Comparison of ENCODE assay signal across 19 mouse cellular contexts in genomic region chr12:43885596-43885995, GRCm38 (mm10).
A peak's percentile ranks its signal among the peaks of the same experiment; 100 is the strongest.
DNase-seq lines count a peak whose midpoint lies in the region; ATAC-seq and TF ChIP-seq lines count a peak whose summit lies in the region.
"Had no signal": no experiment of that assay in that cellular context is flagged by ENCODE, and none has a peak within 500 bp of the region (broad histone marks: within the 10 kb centered on the region; RNA-seq: fewer than 3 reads in every experiment).

No protein-coding gene starts in this region.

- no peaks in the 10 kb centered on the region for H3K36me3 ChIP-seq in hindbrain, postnatal 0 days (ENCODE audit: insufficient read depth, low read length)
- H3K36me3 ChIP-seq in hindbrain, embryonic 13.5 days = no peaks in the 10 kb centered on the region
- H3K36me3 ChIP-seq in lung, embryonic 14.5 days (ENCODE audit: insufficient read depth) = no peaks in the 10 kb centered on the region
- H3K36me3 ChIP-seq: heart, embryonic 10.5 days; hindbrain, embryonic 12.5 days; intestine, embryonic 15.5 days had no signal

- no peak overlapping the region for H3K9ac ChIP-seq in hindbrain, postnatal 0 days (replicated peaks; ENCODE audit: low read length)
- no peak overlapping the region for H3K9ac ChIP-seq in hindbrain, embryonic 13.5 days
- no peak overlapping the region for H3K9ac ChIP-seq in lung, embryonic 14.5 days
- H3K9ac ChIP-seq: forebrain, embryonic 13.5 days; hindbrain, embryonic 12.5 days; intestine, embryonic 15.5 days had no signal

- H3K4me1 ChIP-seq in hindbrain, postnatal 0 days (ENCODE audit: insufficient read depth, low read length) = no peaks in the 10 kb centered on the region
- no peaks in the 10 kb centered on the region for H3K4me1 ChIP-seq in hindbrain, embryonic 13.5 days (replicated peaks)
- no peaks in the 10 kb centered on the region for H3K4me1 ChIP-seq in lung, embryonic 14.5 days (ENCODE audit: insufficient read depth)
- H3K4me1 ChIP-seq: forebrain, embryonic 13.5 days; heart, embryonic 10.5 days; hindbrain, embryonic 12.5 days; intestine, embryonic 15.5 days had no signal

- H3K9me3 ChIP-seq in hindbrain, postnatal 0 days (ENCODE audit: low read length) = no peaks in the 10 kb centered on the region
- H3K9me3 ChIP-seq in hindbrain, embryonic 13.5 days = no peaks in the 10 kb centered on the region
- H3K9me3 ChIP-seq in lung, embryonic 14.5 days (ENCODE audit: low read depth, low read length) = no peaks in the 10 kb centered on the region
- H3K9me3 ChIP-seq: forebrain, embryonic 13.5 days; heart, embryonic 10.5 days; hindbrain, embryonic 12.5 days; intestine, embryonic 15.5 days had no signal

- peak; percentile 5 for DNase-seq in adrenal gland, postnatal 10 days
- no peak for DNase-seq in adrenal gland, adult 8-10 months
- DNase-seq in hindbrain, postnatal 0 days (ENCODE audit: low spot score) = peak; percentile 35
- peak; percentile 55 for DNase-seq in lung, embryonic 14.5 days
- no peak for DNase-seq in lung, postnatal 36 days
- DNase-seq in B cell, adult 2 months = no peak
- DNase-seq: cerebellum, adult 2 months; gastrocnemius, postnatal 36 days; heart, adult 11 months; heart, postnatal 10 days; heart, postnatal 4 days had no signal

- H3K4me2 ChIP-seq in hindbrain, postnatal 0 days (ENCODE audit: low read depth, low read length) = no peak overlapping the region
- no peak overlapping the region for H3K4me2 ChIP-seq in hindbrain, embryonic 13.5 days
- H3K4me2 ChIP-seq in lung, embryonic 14.5 days = no peak overlapping the region
- H3K4me2 ChIP-seq: forebrain, embryonic 13.5 days; hindbrain, embryonic 12.5 days; intestine, embryonic 15.5 days had no signal

- ATAC-seq in hindbrain, postnatal 0 days = no peak
- ATAC-seq in hindbrain, embryonic 13.5 days (ENCODE audit: low FRiP score) = no peak
- ATAC-seq in lung, embryonic 14.5 days (ENCODE audit: insufficient read depth) = no peak
- ATAC-seq: activated CD4-positive, CD25-positive, alpha-beta regulatory T cell, adult 4 months; forebrain, embryonic 13.5 days; intestine, embryonic 15.5 days; Patski had no signal

- H3K27me3 ChIP-seq in hindbrain, postnatal 0 days (ENCODE audit: insufficient read depth, low read length) = no peaks in the 10 kb centered on the region
- no peaks in the 10 kb centered on the region for H3K27me3 ChIP-seq in hindbrain, embryonic 13.5 days
- H3K27me3 ChIP-seq in lung, embryonic 14.5 days (ENCODE audit: insufficient read depth, low read length) = no peaks in the 10 kb centered on the region
- H3K27me3 ChIP-seq: CH12.LX; forebrain, embryonic 13.5 days; hindbrain, embryonic 12.5 days; intestine, embryonic 15.5 days; Patski had no signal

- H3K4me3 ChIP-seq in hindbrain, postnatal 0 days (ENCODE audit: low read length) = no peak overlapping the region
- no peak overlapping the region for H3K4me3 ChIP-seq in hindbrain, embryonic 13.5 days
- H3K4me3 ChIP-seq in lung, embryonic 14.5 days (ENCODE audit: low read depth, low read length) = no peak overlapping the region
- H3K4me3 ChIP-seq: forebrain, embryonic 13.5 days; heart, embryonic 10.5 days; hindbrain, embryonic 12.5 days; intestine, embryonic 15.5 days had no signal

- no peak for TF ChIP-seq CTCF in hindbrain, postnatal 0 days (IDR thresholded peaks at IDR 0.05; ENCODE audit: low read depth)
- TF ChIP-seq CTCF in lung, embryonic 14.5 days (IDR thresholded peaks at IDR 0.05; ENCODE audit: low read depth) = no peak

- WGBS in hindbrain, postnatal 0 days = 27% methylated on average over 3 of the region's 3 CpGs
- 66% methylated on average over 3 of the region's 3 CpGs for WGBS in hindbrain, embryonic 13.5 days
- 46% methylated on average over 3 of the region's 3 CpGs for WGBS in lung, embryonic 14.5 days

- H3K27ac ChIP-seq in hindbrain, postnatal 0 days = no peak overlapping the region
- no peak overlapping the region for H3K27ac ChIP-seq in hindbrain, embryonic 13.5 days
- no peak overlapping the region for H3K27ac ChIP-seq in lung, embryonic 14.5 days (ENCODE audit: low read depth)
- H3K27ac ChIP-seq: forebrain, embryonic 13.5 days; heart, embryonic 10.5 days; hindbrain, embryonic 12.5 days; intestine, embryonic 15.5 days had no signal

Comparison
In these comparisons a context has a peak if more than half of its experiments do, and no peak if none do; other contexts are left out.
1. DNase-seq: peak in adrenal gland, postnatal 10 days (single experiment), hindbrain, postnatal 0 days (single experiment) and lung, embryonic 14.5 days (single experiment); none in adrenal gland, adult 8-10 months (single experiment), lung, postnatal 36 days (single experiment) and B cell, adult 2 months (0 of 2).